Mouse (Mus musculus): ENCODE data around the gene Cass4.

GRCm38 (mm10) chr2:172376999-172377515 is 16.5 kb upstream of the Cass4 start:
- TF ChIP-seq POLR2A (IDR thresholded peaks at IDR 0.05; ENCODE audit: low read depth, low read length) (no peak), CTCF (IDR thresholded peaks at IDR 0.05; ENCODE audit: extremely low read depth, insufficient read length, insufficient replicate concordance, low read depth, low read length) (no peak)

Data from small intestine, adult 2 months (tissue).